Mouse (Mus musculus): ENCODE measurements around the gene Zscan18.

- TF ChIP-seq GATA1 (IDR thresholded peaks at IDR 0.05; ENCODE audit: borderline replicate concordance, low read length) (no peak), FLI1 (IDR thresholded peaks at IDR 0.05; ENCODE audit: low read length) (peak; percentile 75; the same call in 1 of the 2 replicates)
Observed at GRCm38 (mm10) chr7:12834162-12835120, 31.0 kb upstream of the Zscan18 start, which contains the start of gene Zfp110.
